Mouse (Mus musculus) embryonic facial prominence, embryonic 10.5 days (tissue): ENCODE data around the gene Tmem79. TPM values are rescaled to one million over a fixed set of nuclear protein-coding genes. Genes with fewer than 3 reads are reported as not detected.

Experiments
- DNase-seq: peaks from one replicate; pipeline ENCODE4 v3.0.0-alpha.2; 2017; ENCODE audit warnings: low spot score
- H3K27ac ChIP-seq: fragments of 300-500 bp; sonication (generic); replicated peaks from 2 replicates; pipeline ENCODE4 v1.5.1; 2016; ENCODE audit warnings: mild to moderate bottlenecking
- H3K27me3 ChIP-seq: fragments of 300-500 bp; sonication (generic); replicated peaks from 2 replicates; pipeline ENCODE4 v1.6.1; 2016; ENCODE audit warnings: low read depth, mild to moderate bottlenecking; ENCODE audit not compliant: poor library complexity, severe bottlenecking
- H3K36me3 ChIP-seq: fragments of 300-500 bp; sonication (generic); replicated peaks from 2 replicates; pipeline ENCODE4 v1.6.1; 2016; ENCODE audit warnings: mild to moderate bottlenecking, moderate library complexity
- H3K4me1 ChIP-seq: fragments of 300-500 bp; sonication (generic); 2 replicates; pipeline ENCODE4 v1.6.1; 2016
- H3K4me3 ChIP-seq: fragments of 300-500 bp; sonication (generic); 2 replicates; pipeline ENCODE4 v1.5.1; 2016; ENCODE audit warnings: mild to moderate bottlenecking, moderate library complexity
- H3K9me3 ChIP-seq: fragments of 300-500 bp; sonication (generic); 2 replicates; pipeline ENCODE4 v1.6.1; 2016; ENCODE audit warnings: mild to moderate bottlenecking
- WGBS: fragments of 180-500 bp; shearing (Covaris S2); methylation state at CpG from one replicate; pipeline ENCODE4 v1.1.7; 2016; 5-methylcytosine and 5-hydroxymethylcytosine counted together
- polyA plus RNA-seq: library from polyadenylated mRNA; unstranded; fragments of >200 nt; fragmentation: Nextera tagmentation; extraction: Ambion mirVana; gene quantifications from 2 replicates; pipeline ENCODE4 v1.2.1, GENCODE M21; 2016

Gene Tmem79
- polyA plus RNA-seq, 1 experiment from 2014 or later: 4.8 TPM

- peaks cover 41% of the 10 kb centered on the region for H3K4me1 ChIP-seq
- 87% methylated on average over 11 of the region's 11 CpGs for whole genome bisulfite sequencing
- H3K27me3 ChIP-seq: no peaks in the 10 kb centered on the region
- no peaks in the 10 kb centered on the region for H3K9me3 ChIP-seq
- no peak overlapping the region for H3K27ac ChIP-seq
- DNase-seq: no peak
- peaks cover 48% of the 10 kb centered on the region for H3K36me3 ChIP-seq
- peak overlapping the region; percentile 78 for H3K4me3 ChIP-seq
Measured at GRCm38 (mm10) chr3:88337367-88338020, 1.5 kb upstream of the Tmem79 start.

- 2% methylated on average over 27 of the region's 27 CpGs for WGBS
- peaks cover 41% of the 10 kb centered on the region for H3K4me1 ChIP-seq
- peak overlapping the region; percentile 94 for H3K27ac ChIP-seq
- H3K9me3 ChIP-seq: no peaks in the 10 kb centered on the region
- H3K36me3 ChIP-seq: peaks cover 39% of the 10 kb centered on the region
- DNase-seq: no peak
- H3K4me3 ChIP-seq: peak overlapping the region; percentile 78
- H3K27me3 ChIP-seq: no peaks in the 10 kb centered on the region
Measured at GRCm38 (mm10) chr3:88335436-88336053, 403 bp downstream of the Tmem79 start.

DNA sequence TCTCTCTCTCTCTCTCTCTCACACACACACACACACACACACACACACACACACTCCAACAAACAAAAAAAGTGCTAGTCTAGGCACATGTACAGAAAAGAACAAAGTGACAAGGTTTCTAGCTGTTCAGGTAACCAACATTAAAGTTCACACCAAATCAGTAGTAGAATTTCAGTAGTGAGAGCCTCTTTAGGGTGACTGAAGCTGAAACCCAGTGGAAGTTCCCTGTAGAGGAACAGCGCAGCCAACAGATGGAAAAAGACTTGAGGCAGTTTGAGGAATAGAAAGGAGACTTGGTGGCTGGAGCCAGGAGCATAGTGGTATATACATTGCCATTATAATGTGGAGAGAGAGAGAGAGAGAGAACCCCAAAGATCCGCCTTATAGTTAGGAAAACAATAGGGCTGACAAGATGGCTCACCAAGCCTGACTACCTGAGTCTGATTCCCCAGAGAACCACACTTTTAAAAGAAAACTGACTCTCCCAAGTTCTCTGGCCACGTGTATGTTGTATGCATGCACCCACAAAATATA is 979 bp downstream of the Tmem79 start:
- Histone ChIP-seq H3K27ac (peak overlapping the region; percentile 94), H3K4me3 (peak overlapping the region; percentile 78), H3K9me3 (no peaks in the 10 kb centered on the region), H3K4me1 (peaks cover 41% of the 10 kb centered on the region), H3K27me3 (no peaks in the 10 kb centered on the region), H3K36me3 (peaks cover 43% of the 10 kb centered on the region)
- 42% methylated on average over 3 of the region's 3 CpGs for WGBS
- DNase-seq: no peak

- Histone ChIP-seq H3K27ac (peak overlapping the region; percentile 94), H3K36me3 (peaks cover 49% of the 10 kb centered on the region)
- 49% methylated on average over 12 of the region's 12 CpGs for WGBS
Measured at GRCm38 (mm10) chr3:88334029-88334658, 1.8 kb downstream of the Tmem79 start.

DNA sequence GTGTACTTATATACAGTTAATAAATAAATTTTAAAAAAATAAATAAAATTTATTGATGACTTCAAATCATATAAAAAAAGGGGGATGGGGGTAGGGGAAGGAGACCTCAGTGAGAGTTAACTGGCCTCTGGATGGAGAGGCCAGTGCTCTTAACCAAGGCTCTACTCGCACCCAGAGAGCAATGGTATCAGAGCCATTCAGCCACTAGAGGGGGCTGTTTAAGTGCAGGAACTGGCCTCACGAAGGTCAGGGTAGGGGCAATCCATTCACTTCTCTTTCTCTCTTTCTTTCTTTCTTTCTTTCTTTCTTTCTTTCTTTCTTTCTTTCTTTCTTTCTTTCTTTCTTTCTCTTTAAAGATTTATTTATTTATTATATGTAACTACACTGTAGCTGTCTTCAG is 4.7 kb downstream of the Tmem79 start:
- Histone ChIP-seq H3K4me1 (peaks cover 29% of the 10 kb centered on the region), H3K36me3 (peaks cover 60% of the 10 kb centered on the region), H3K27ac (no peak overlapping the region), H3K27me3 (no peaks in the 10 kb centered on the region), H3K4me3 (no peak overlapping the region), H3K9me3 (no peaks in the 10 kb centered on the region)
- peak; percentile 49 for DNase-seq
- WGBS: 43% methylated on average over 2 of the region's 2 CpGs

More at GRCm38 (mm10) chr3:88334029-88334658, 1.8 kb downstream of the Tmem79 start:
- Histone ChIP-seq H3K4me3 (peak overlapping the region; percentile 78; the same call in 1 of the 2 replicates), H3K9me3 (no peaks in the 10 kb centered on the region), H3K4me1 (peaks cover 41% of the 10 kb centered on the region), H3K27me3 (no peaks in the 10 kb centered on the region)
- DNase-seq: peak; percentile 29

DNA sequence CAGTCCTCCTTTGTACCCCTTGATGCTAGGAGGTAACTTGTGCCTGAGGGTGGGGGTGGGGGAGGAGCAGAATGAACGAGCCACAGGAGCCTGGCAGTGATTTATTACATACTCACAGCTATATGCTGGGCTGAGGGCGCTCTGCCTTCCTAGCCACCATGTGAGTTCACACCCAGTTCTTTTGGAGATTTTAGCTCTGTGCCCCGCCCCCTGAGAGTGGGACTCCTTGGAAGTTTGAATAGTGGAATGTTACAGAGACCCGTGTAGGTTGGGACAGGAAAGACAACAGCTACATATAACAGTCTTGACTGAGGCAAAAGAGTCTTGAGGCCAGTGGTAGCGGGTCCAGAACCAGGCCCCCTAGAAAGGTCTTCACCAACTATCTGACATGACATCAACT is 7.0 kb downstream of the Tmem79 start:
- Histone ChIP-seq H3K36me3 (peaks cover 68% of the 10 kb centered on the region), H3K9me3 (no peaks in the 10 kb centered on the region), H3K27ac (no peak overlapping the region), H3K4me1 (peaks cover 29% of the 10 kb centered on the region), H3K27me3 (no peaks in the 10 kb centered on the region), H3K4me3 (no peak overlapping the region)
- no peak for DNase-seq
- 85% methylated on average over 5 of the region's 5 CpGs for WGBS

DNA sequence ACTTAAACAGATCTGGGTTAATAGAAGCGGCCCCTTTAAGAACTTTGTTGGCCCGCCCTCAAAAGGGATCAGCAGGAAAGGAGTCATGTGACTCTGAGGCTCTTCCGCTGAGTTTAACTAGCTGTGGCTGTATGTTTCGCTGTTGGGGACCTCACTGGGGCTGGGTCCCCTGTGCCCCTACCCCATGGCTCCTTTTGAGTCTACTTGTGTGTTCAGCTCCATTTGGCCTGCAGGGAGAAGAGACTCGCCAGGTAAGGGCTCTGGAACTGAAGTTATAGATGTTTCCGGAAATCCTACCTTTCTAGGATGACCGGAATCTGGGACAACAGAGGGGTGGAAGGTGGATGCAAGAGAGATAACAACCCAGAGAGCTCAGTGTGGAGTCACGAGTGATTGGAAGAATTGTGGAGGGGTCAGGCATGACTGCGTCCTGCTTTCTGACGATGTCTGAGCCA is 11.0 kb downstream of the Tmem79 start, which contains the start of gene Glmp:
Gene Glmp, plus strand, starts transcription at position 73 of the 455 bp plus-strand sequence.
- DNase-seq: peak; percentile 70
- WGBS: 3% methylated on average over 10 of the region's 10 CpGs
- Histone ChIP-seq H3K27ac (peak within 1 kb of the TSS; percentile 85), H3K4me3 (peak within 1 kb of the TSS; percentile 87), H3K4me1 (peaks cover 17% of the 10 kb centered on the region), H3K9me3 (no peaks in the 10 kb centered on the region), H3K27me3 (no peaks in the 10 kb centered on the region), H3K36me3 (peaks cover 84% of the 10 kb centered on the region)

DNA sequence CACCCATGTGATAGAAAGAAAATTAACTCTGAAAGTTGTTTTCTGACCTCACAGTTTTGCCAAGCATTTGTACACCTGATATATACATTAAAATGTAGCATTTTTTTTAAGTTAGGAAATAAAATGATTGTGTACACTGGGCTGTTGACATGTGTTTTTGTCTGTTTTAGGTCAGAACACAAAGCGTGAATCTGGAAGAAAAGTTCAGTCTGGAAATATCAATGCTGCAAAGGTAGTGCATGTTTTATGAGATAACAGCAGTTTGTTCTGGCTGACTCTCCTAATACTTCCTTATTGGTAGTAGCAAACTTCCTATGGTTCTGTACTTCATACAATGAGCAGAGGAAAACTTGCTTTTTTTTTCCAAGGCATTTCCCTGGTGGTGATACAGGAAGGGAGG is 36.8 kb downstream of the Tmem79 start:
- Histone ChIP-seq H3K4me3 (peak overlapping the region; percentile 17; the same call in 1 of the 2 replicates), H3K36me3 (peaks cover 56% of the 10 kb centered on the region), H3K4me1 (peaks cover 20% of the 10 kb centered on the region), H3K9me3 (no peaks in the 10 kb centered on the region), H3K27ac (no peak overlapping the region), H3K27me3 (no peaks in the 10 kb centered on the region)
- 92% methylated on average over 1 of the region's 1 CpGs for WGBS
- no peak for DNase-seq

- no peaks in the 10 kb centered on the region for H3K27me3 ChIP-seq
- under 1% methylated on average over 30 of the region's 30 CpGs for WGBS
- H3K4me3 ChIP-seq: peak overlapping the region; percentile 86
- peak overlapping the region; percentile 94 for H3K27ac ChIP-seq
- DNase-seq: no peak
- H3K4me1 ChIP-seq: peaks cover 20% of the 10 kb centered on the region
- H3K36me3 ChIP-seq: peaks cover 38% of the 10 kb centered on the region
- no peaks in the 10 kb centered on the region for H3K9me3 ChIP-seq
Measured at GRCm38 (mm10) chr3:88297321-88297851, 38.6 kb downstream of the Tmem79 start.

DNA sequence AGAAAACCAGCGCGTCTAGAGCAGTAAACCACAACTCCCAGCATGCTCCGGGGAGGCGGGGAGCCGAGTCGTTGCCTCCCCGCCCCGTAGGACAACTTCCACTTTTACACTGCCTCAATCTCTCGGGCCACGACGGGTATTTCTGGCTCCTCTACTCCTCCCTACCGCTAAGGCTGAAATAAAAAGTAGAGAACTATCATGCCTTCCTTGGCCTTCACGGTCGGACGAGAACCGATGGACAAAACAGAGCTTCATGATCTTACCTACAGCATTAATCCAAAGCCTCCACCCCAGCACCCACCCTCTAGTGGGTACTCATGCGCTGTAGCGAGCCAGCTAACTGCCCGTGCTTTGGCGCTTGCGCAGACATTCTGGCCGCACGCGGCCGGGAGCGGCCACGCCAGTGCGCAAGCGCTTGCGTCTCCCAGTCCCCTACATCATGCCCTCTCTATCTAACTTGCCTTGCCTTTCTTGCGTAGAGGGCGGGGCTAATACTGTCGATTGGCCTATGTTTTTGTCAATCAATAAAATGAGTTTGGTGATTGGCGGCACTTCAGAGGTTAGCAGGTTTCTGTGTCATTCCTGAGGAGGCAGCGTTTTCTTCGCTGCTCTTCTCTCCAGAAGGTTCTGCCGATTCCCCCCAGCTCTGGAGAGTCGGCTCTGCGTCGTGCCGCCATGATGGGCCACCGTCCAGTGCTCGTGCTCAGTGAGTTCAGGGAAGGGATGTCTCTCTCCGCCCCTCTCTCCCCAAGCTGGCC is 39.2 kb downstream of the Tmem79 start, which contains the start of the genes Tsacc and Cct3:
Gene Tsacc, minus strand, starts transcription at position 439 of the 758 bp plus-strand sequence.
Gene Cct3, plus strand, starts transcription at position 556 of the 758 bp plus-strand sequence.
- under 1% methylated on average over 44 of the region's 44 CpGs for WGBS
- DNase-seq: peak; percentile 97
- Histone ChIP-seq H3K27ac (peak within 1 kb of the TSS; percentile 94), H3K36me3 (peaks cover 32% of the 10 kb centered on the region), H3K27me3 (no peaks in the 10 kb centered on the region), H3K4me3 (peak within 1 kb of the TSS; percentile 86), H3K4me1 (peaks cover 20% of the 10 kb centered on the region), H3K9me3 (no peaks in the 10 kb centered on the region)

GRCm38 (mm10) chr3:88296110-88296560 is 39.8 kb downstream of the Tmem79 start:
- peaks cover 20% of the 10 kb centered on the region for H3K4me1 ChIP-seq
- 1% methylated on average over 12 of the region's 12 CpGs for whole genome bisulfite sequencing

More at GRCm38 (mm10) chr3:88296110-88296560, 39.8 kb downstream of the Tmem79 start:
- Histone ChIP-seq H3K36me3 (peaks cover 26% of the 10 kb centered on the region), H3K27ac (peak overlapping the region; percentile 94), H3K9me3 (no peaks in the 10 kb centered on the region), H3K4me3 (peak overlapping the region; percentile 86), H3K27me3 (no peaks in the 10 kb centered on the region)
- DNase-seq: no peak
